Mouse (Mus musculus) forebrain, embryonic 12.5 days (tissue): ENCODE measurements around the gene Ptch2. TPM values are rescaled to one million over a fixed set of nuclear protein-coding genes. Genes with fewer than 3 reads are reported as not detected.

ENCODE experiments used
- ATAC-seq: fragments of 200-750 bp; cut with Nextera tagmentation; 2 replicates; pipeline ENCODE4 v1.8.0; 2017; ENCODE audit warnings: moderate TSS enrichment; ENCODE audit not compliant: low FRiP score
- H3K27ac ChIP-seq: fragments of 300-500 bp; sonication (generic); 2 replicates; pipeline ENCODE4 v1.5.1; 2016; ENCODE audit warnings: mild to moderate bottlenecking
- H3K27me3 ChIP-seq: fragments of 300-500 bp; sonication (generic); 2 replicates; pipeline ENCODE4 v1.6.1; 2016; ENCODE audit warnings: mild to moderate bottlenecking
- H3K36me3 ChIP-seq: fragments of 300-500 bp; sonication (generic); replicated peaks from 2 replicates; pipeline ENCODE4 v1.6.1; 2016; ENCODE audit warnings: mild to moderate bottlenecking
- H3K4me1 ChIP-seq: fragments of 300-500 bp; sonication (generic); 2 replicates; pipeline ENCODE4 v1.6.1; 2016
- H3K4me2 ChIP-seq: fragments of 300-500 bp; sonication (generic); 2 replicates; pipeline ENCODE4 v1.6.1; 2016; ENCODE audit warnings: mild to moderate bottlenecking, moderate library complexity
- H3K4me3 ChIP-seq: fragments of 300-500 bp; sonication (generic); replicated peaks from 2 replicates; pipeline ENCODE4 v1.5.1; 2016; ENCODE audit warnings: mild to moderate bottlenecking
- H3K9ac ChIP-seq: fragments of 300-500 bp; sonication (generic); 2 replicates; pipeline ENCODE4 v1.6.1; 2016; ENCODE audit warnings: mild to moderate bottlenecking
- H3K9me3 ChIP-seq: fragments of 300-500 bp; sonication (generic); 2 replicates; pipeline ENCODE4 v1.6.1; 2016
- WGBS: fragments of 180-500 bp; shearing (Covaris S2); methylation state at CpG from one replicate; pipeline ENCODE4 v1.1.7; 2016; 5-methylcytosine and 5-hydroxymethylcytosine counted together
- polyA plus RNA-seq: library from polyadenylated mRNA; unstranded; fragments of >200 nt; fragmentation: Nextera tagmentation; extraction: Ambion mirVana; gene quantifications from 2 replicates; pipeline ENCODE4 v1.2.1, GENCODE M21; 2016

The Ptch2 gene
- polyA plus RNA-seq, 1 experiment from 2014 or later, result 5.9 TPM

- H3K27me3 ChIP-seq, result peaks cover 31% of the 10 kb centered on the region
- H3K4me2 ChIP-seq, result peak overlapping the region; percentile 93
- no peaks in the 10 kb centered on the region for H3K9me3 ChIP-seq
- H3K9ac ChIP-seq, result peak overlapping the region; percentile 83
- no peak for ATAC-seq
- H3K4me3 ChIP-seq, result peak overlapping the region; percentile 87
- H3K36me3 ChIP-seq, result peaks cover 22% of the 10 kb centered on the region
- H3K4me1 ChIP-seq, result peaks cover 38% of the 10 kb centered on the region
- H3K27ac ChIP-seq, result no peak overlapping the region
- 5% methylated on average over 11 of the region's 11 CpGs for WGBS
Observed at GRCm38 (mm10) chr4:117132794-117133143, 36.9 kb downstream of the Ptch2 start.

- under 1% methylated on average over 41 of the region's 42 CpGs for WGBS
- Histone ChIP-seq H3K36me3 (peaks cover 18% of the 10 kb centered on the region), H3K9ac (peak overlapping the region; percentile 83), H3K9me3 (no peaks in the 10 kb centered on the region), H3K27me3 (peaks cover 31% of the 10 kb centered on the region), H3K4me3 (peak overlapping the region; percentile 87), H3K4me1 (peaks cover 38% of the 10 kb centered on the region), H3K27ac (peak overlapping the region; percentile 59; the same call in 1 of the 2 replicates), H3K4me2 (peak overlapping the region; percentile 93)
- ATAC-seq, result peak; percentile 40
Observed at GRCm38 (mm10) chr4:117133366-117133796, 37.5 kb downstream of the Ptch2 start.

- no peaks in the 10 kb centered on the region for H3K9me3 ChIP-seq
- H3K27ac ChIP-seq, result peak within 1 kb of the TSS; percentile 59; the same call in 1 of the 2 replicates
- H3K4me2 ChIP-seq, result peak within 1 kb of the TSS; percentile 93
- peaks cover 11% of the 10 kb centered on the region for H3K36me3 ChIP-seq
- H3K4me1 ChIP-seq, result peaks cover 38% of the 10 kb centered on the region
- peak; percentile 90 for ATAC-seq
- H3K27me3 ChIP-seq, result peaks cover 31% of the 10 kb centered on the region
- 1% methylated on average over 46 of the region's 48 CpGs for WGBS
- peak within 1 kb of the TSS; percentile 87 for H3K4me3 ChIP-seq
- peak within 1 kb of the TSS; percentile 83 for H3K9ac ChIP-seq
Observed at GRCm38 (mm10) chr4:117133817-117134600, 38.1 kb downstream of the Ptch2 start, which contains the start of gene Plk3. Gene Plk3, minus strand, starts transcription at chr4:117133963.

- ATAC-seq, result no peak
- Histone ChIP-seq H3K9ac (no peak overlapping the region), H3K4me2 (peak overlapping the region; percentile 93), H3K4me1 (peaks cover 38% of the 10 kb centered on the region), H3K4me3 (no peak overlapping the region; the same call in 1 of the 2 replicates), H3K9me3 (no peaks in the 10 kb centered on the region), H3K36me3 (peaks cover 8% of the 10 kb centered on the region; the same call in 1 of the 2 replicates), H3K27me3 (peaks cover 31% of the 10 kb centered on the region), H3K27ac (no peak overlapping the region)
- WGBS, result 43% methylated on average over 2 of the region's 2 CpGs
Observed at GRCm38 (mm10) chr4:117134601-117134995, 38.7 kb downstream of the Ptch2 start.

GRCm38 (mm10) chr4:117136034-117136433 is 40.2 kb downstream of the Ptch2 start:
- peaks cover 24% of the 10 kb centered on the region for H3K27me3 ChIP-seq
- H3K4me2 ChIP-seq, result no peak overlapping the region
- H3K27ac ChIP-seq, result no peak overlapping the region
- peaks cover 28% of the 10 kb centered on the region for H3K4me1 ChIP-seq
- 37% methylated on average over 8 of the region's 8 CpGs for WGBS
- H3K4me3 ChIP-seq, result no peak overlapping the region
- no peaks in the 10 kb centered on the region for H3K36me3 ChIP-seq
- ATAC-seq, result no peak
- H3K9ac ChIP-seq, result no peak overlapping the region
- no peaks in the 10 kb centered on the region for H3K9me3 ChIP-seq

GRCm38 (mm10) chr4:117138295-117139216 is 42.7 kb downstream of the Ptch2 start:
- no peak for ATAC-seq
- Histone ChIP-seq H3K4me2 (no peak overlapping the region), H3K36me3 (no peaks in the 10 kb centered on the region), H3K9ac (no peak overlapping the region), H3K4me3 (no peak overlapping the region), H3K27me3 (peaks cover 17% of the 10 kb centered on the region), H3K9me3 (no peaks in the 10 kb centered on the region), H3K27ac (no peak overlapping the region), H3K4me1 (peaks cover 6% of the 10 kb centered on the region)
- WGBS, result 76% methylated on average over 16 of the region's 17 CpGs

GRCm38 (mm10) chr4:117139217-117139612 is 43.3 kb downstream of the Ptch2 start:
- no peak overlapping the region for H3K4me2 ChIP-seq
- no peak overlapping the region for H3K4me3 ChIP-seq
- H3K4me1 ChIP-seq, result peaks cover 3% of the 10 kb centered on the region
- no peaks in the 10 kb centered on the region for H3K9me3 ChIP-seq
- H3K27ac ChIP-seq, result no peak overlapping the region
- ATAC-seq, result no peak
- no peaks in the 10 kb centered on the region for H3K36me3 ChIP-seq
- 0% methylated on average over 2 of the region's 2 CpGs for WGBS
- peaks cover 20% of the 10 kb centered on the region for H3K27me3 ChIP-seq
- H3K9ac ChIP-seq, result no peak overlapping the region

- WGBS, result 41% methylated on average over 4 of the region's 4 CpGs
- H3K27ac ChIP-seq, result no peak overlapping the region
- H3K27me3 ChIP-seq, result peaks cover 16% of the 10 kb centered on the region
- H3K36me3 ChIP-seq, result no peaks in the 10 kb centered on the region
- no peak overlapping the region for H3K4me2 ChIP-seq
- no peak for ATAC-seq
- no peak overlapping the region for H3K9ac ChIP-seq
- no peaks in the 10 kb centered on the region for H3K9me3 ChIP-seq
- no peak overlapping the region for H3K4me3 ChIP-seq
- H3K4me1 ChIP-seq, result no peaks in the 10 kb centered on the region
Observed at GRCm38 (mm10) chr4:117140613-117141012, 44.7 kb downstream of the Ptch2 start.

- WGBS, result 71% methylated on average over 7 of the region's 7 CpGs
- ATAC-seq, result no peak
- H3K9me3 ChIP-seq, result no peaks in the 10 kb centered on the region
Observed at GRCm38 (mm10) chr4:117143023-117143422, 47.1 kb downstream of the Ptch2 start.

GRCm38 (mm10) chr4:117145248-117145647 is 49.4 kb downstream of the Ptch2 start:
- Histone ChIP-seq H3K27ac (no peak overlapping the region), H3K9me3 (no peaks in the 10 kb centered on the region), H3K36me3 (peaks cover 19% of the 10 kb centered on the region), H3K4me1 (no peaks in the 10 kb centered on the region), H3K27me3 (peaks cover 13% of the 10 kb centered on the region; the same call in 1 of the 2 replicates), H3K4me2 (no peak overlapping the region), H3K9ac (no peak overlapping the region), H3K4me3 (no peak overlapping the region)
- WGBS, result 93% methylated on average over 13 of the region's 13 CpGs
- no peak for ATAC-seq

More at GRCm38 (mm10) chr4:117143023-117143422, 47.1 kb downstream of the Ptch2 start:
- Histone ChIP-seq H3K9ac (no peak overlapping the region), H3K4me2 (no peak overlapping the region), H3K36me3 (no peaks in the 10 kb centered on the region), H3K4me3 (no peak overlapping the region), H3K4me1 (no peaks in the 10 kb centered on the region), H3K27me3 (peaks cover 13% of the 10 kb centered on the region; the same call in 1 of the 2 replicates), H3K27ac (no peak overlapping the region)

GRCm38 (mm10) chr4:117146176-117146575 is 50.3 kb downstream of the Ptch2 start:
- Histone ChIP-seq H3K4me1 (no peaks in the 10 kb centered on the region), H3K4me3 (no peak overlapping the region), H3K27me3 (peaks cover 13% of the 10 kb centered on the region; the same call in 1 of the 2 replicates), H3K9me3 (no peaks in the 10 kb centered on the region), H3K36me3 (peaks cover 28% of the 10 kb centered on the region), H3K4me2 (no peak overlapping the region), H3K9ac (no peak overlapping the region), H3K27ac (no peak overlapping the region)
- no peak for ATAC-seq
- WGBS, result 29% methylated on average over 15 of the region's 15 CpGs
